Mouse (Mus musculus) heart, postnatal 0 days (tissue): ENCODE measurements at regions not wholly inside any gene's neighbourhood (a gene's known extent, or its start where the extent isn't known, plus 50 kb on each side); places are given as distances from the start of the nearest gene placed in this dataset.

Experiments
- CTCF ChIP-seq: IDR thresholded peaks from 2 replicates; pipeline ENCODE4 v1.5.1; 2016; ENCODE audit warnings: antibody characterized with exemption, control low read depth, low read depth
- EP300 ChIP-seq: IDR thresholded peaks from 2 replicates; pipeline ENCODE4 v1.6.1; 2016; ENCODE audit warnings: antibody characterized with exemption, low read depth

DNA sequence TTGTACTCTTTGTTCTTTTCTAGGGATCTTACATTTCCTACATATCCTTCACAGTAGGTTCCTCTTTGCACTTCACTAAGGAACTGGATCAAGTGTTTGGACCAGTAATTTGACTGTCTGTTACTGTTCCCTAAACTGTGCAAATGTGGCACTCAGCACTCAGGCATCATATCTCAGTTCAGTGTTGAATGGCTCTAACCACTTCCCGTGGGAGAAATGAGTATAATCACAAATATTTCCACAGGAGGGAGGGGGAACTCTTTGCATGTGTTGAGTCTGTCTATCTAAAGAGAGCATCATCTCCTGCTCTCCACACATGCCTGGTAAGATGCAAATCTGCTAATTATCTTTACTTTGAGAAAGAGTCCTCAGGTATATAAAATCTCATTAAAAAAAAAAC lies 588.5 kb downstream of the Plod2 start:
- TF ChIP-seq CTCF: no peak
- TF ChIP-seq EP300: no peak
